Mouse (Mus musculus) spleen, adult 2 months (tissue): ENCODE measurements around the gene Col8a2. TPM values are rescaled to one million over a fixed set of nuclear protein-coding genes. Genes with fewer than 3 reads are reported as not detected.

ENCODE experiments used
- DNase-seq, 2 experiments: peaks; one replicate each; pipeline versions ENCODE4 v3.0.0 to v3.0.0-alpha.2; 2012 to 2021; ENCODE audit warnings: low spot score in 2 of 2, low read depth in 1 of 2
- H3K27ac ChIP-seq: fragments of 200-500 bp; 2 replicates; pipeline ENCODE4 v1.5.1; 2012; ENCODE audit warnings: low read length, inconsistent platforms; ENCODE audit not compliant: insufficient read depth
- H3K27me3 ChIP-seq: fragments of 200-500 bp; 2 replicates; pipeline ENCODE4 v1.6.1; 2012; ENCODE audit warnings: mild to moderate bottlenecking, moderate library complexity, low read length, inconsistent platforms; ENCODE audit not compliant: control insufficient read depth, insufficient read depth
- H3K36me3 ChIP-seq: fragments of 200-500 bp; 2 replicates; pipeline ENCODE4 v1.6.1; 2012; ENCODE audit warnings: mild to moderate bottlenecking, low read length, inconsistent platforms; ENCODE audit not compliant: control insufficient read depth, insufficient read depth
- H3K4me1 ChIP-seq: fragments of 200-500 bp; 2 replicates; pipeline ENCODE4 v1.6.1; 2011; ENCODE audit warnings: inconsistent platforms; ENCODE audit not compliant: control insufficient read depth, insufficient read depth, insufficient read length
- H3K4me3 ChIP-seq: fragments of 200-500 bp; 2 replicates; pipeline ENCODE4 v1.5.1; 2011; ENCODE audit warnings: mild to moderate bottlenecking, inconsistent platforms; ENCODE audit not compliant: insufficient read depth, insufficient read length; ENCODE audit errors: extremely low read depth
- CTCF ChIP-seq: fragments of 200-500 bp; IDR thresholded peaks from 2 replicates; pipeline ENCODE4 v1.5.1; 2011; ENCODE audit warnings: mild to moderate bottlenecking, inconsistent platforms; ENCODE audit not compliant: insufficient read depth, insufficient read length, insufficient replicate concordance; ENCODE audit errors: extremely low read depth
- POLR2A ChIP-seq: fragments of 200-500 bp; IDR thresholded peaks from 2 replicates; pipeline ENCODE4 v1.6.1; 2011; ENCODE audit warnings: low read depth, low read length, inconsistent platforms
- WGBS: fragments of 180-500 bp; shearing (Covaris S2); methylation state at CpG from one replicate; pipeline ENCODE4 v1.1.7; 2018; 5-methylcytosine and 5-hydroxymethylcytosine counted together
- polyA plus RNA-seq: library from polyadenylated mRNA; depleted of rRNA; stranded (reverse); fragments of >200 nt; gene quantifications from 2 replicates; pipeline ENCODE4 v1.2.3, GENCODE M21; 2012

Col8a2 gene
- polyA plus RNA-seq, 1 experiment: 3.2 TPM

DNA sequence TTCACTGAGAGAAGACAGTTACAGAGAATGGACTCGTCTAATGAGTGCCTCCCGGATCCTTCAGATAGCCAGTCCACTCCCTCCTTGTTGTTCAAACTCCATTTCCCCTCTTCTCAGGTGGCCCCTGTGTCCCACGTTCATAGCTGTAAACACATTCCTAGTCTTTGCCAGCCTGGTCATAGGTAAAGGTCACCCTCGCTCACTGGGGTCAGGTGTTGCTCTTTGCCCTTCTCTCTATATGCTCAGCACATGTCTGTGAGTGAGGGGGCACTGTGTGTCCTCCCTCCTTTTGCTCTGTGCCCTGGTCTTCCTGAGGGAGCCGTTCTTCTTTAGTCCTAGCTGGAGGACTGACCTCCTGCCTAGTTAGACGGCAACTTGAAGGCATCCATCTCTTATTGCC lies 33.2 kb downstream of the Col8a2 start:
- no peak for DNase-seq
- 93% methylated on average over 6 of the region's 6 CpGs for WGBS
- TF ChIP-seq CTCF (no peak), POLR2A (no peak)
- no peak overlapping the region for H3K4me3 ChIP-seq
- H3K27me3 ChIP-seq: no peaks in the 10 kb centered on the region
- peaks cover 20% of the 10 kb centered on the region for H3K36me3 ChIP-seq
- peaks cover 4% of the 10 kb centered on the region; the same call in 1 of the 2 replicates for H3K4me1 ChIP-seq
- H3K27ac ChIP-seq: no peak overlapping the region

DNA sequence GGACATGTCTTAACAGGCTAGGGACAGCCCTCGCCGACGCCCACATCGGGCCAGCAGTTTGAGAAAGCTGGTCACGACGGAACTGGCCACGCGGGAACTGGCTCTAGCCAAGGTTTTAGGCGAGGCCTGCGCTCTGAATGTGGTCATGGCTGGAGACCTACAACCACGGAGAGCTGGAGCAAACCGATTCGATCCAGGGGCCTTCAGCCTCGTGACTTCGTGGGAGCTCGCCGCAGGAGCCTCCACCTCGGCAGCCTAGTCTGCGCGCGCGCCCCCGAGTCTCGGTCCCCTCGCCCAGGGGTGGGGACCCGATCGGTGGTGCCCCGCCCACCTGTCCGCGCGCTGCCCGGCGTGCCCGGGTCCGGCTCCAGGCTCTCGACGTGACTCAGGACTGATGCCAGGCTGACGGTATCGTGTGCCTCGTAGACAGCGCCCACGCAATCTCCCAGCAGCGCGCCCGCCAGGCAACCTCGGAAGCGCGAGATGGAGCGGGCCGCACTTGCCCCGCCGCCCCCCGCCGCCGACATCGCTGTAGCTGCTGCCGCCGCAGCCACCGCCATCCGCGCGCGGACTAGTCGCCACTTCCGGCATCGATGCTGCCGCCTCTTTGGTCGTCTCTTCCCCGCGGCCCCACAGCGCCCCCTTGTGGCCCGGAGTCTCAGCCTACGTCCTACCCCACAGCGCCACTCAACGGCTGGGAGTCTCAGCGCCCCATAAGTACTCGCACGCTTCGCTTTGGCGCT lies 34.7 kb downstream of the Col8a2 start, which contains the start of gene Adprhl2:
TSS of gene Adprhl2 (minus strand) at position 593 of the 743 bp plus-strand sequence.
- Histone ChIP-seq H3K27ac (peak within 1 kb of the TSS; percentile 48; the same call in 1 of the 2 replicates), H3K36me3 (peaks cover 16% of the 10 kb centered on the region), H3K27me3 (no peaks in the 10 kb centered on the region), H3K4me3 (peak within 1 kb of the TSS; percentile 96), H3K4me1 (peaks cover 4% of the 10 kb centered on the region; the same call in 1 of the 2 replicates)
- under 1% methylated on average over 78 of the region's 80 CpGs for WGBS
- DNase-seq: peak; percentile 92 to 98
- peak; percentile 100 for TF ChIP-seq CTCF
- peak; percentile 84 for TF ChIP-seq POLR2A

DNA sequence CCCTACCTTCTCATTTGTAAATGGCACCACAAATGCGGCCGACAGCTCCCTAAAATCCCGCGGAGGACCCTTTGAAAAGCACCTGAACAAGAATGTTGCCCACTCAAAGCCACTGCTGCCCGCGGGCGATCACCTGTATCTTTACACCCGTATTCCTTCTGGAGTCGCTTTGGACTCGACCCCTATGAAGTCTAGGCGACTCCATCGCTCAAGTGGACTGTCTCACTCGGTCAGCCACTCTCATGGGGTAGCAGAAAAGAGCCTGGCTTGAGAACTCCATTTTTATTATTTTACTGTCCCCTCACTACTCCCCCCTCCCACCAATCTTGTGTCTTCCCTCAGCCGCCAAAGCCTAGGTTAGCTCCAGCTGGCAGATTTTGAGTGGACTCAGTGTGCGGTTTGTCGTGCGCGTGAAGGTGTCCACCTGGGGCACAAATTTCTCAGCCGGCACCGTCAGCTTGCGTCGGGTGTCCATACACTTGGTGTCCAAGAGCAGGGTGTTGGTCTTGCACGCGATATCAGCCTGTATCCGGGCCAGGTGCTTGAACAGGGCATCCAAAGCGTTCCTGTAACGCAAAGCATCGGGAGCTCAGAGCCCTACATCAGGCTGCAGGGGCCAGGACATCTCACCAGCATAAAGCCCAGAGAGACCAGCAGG lies 35.4 kb downstream of the Col8a2 start:
- TF ChIP-seq CTCF: no peak
- no peak for TF ChIP-seq POLR2A
- WGBS: 62% methylated on average over 28 of the region's 28 CpGs
- Histone ChIP-seq H3K27ac (no peak overlapping the region), H3K27me3 (no peaks in the 10 kb centered on the region), H3K4me3 (peak overlapping the region; percentile 22; the same call in 1 of the 2 replicates), H3K4me1 (peaks cover 4% of the 10 kb centered on the region; the same call in 1 of the 2 replicates), H3K36me3 (peaks cover 9% of the 10 kb centered on the region)
- no peak for DNase-seq

DNA sequence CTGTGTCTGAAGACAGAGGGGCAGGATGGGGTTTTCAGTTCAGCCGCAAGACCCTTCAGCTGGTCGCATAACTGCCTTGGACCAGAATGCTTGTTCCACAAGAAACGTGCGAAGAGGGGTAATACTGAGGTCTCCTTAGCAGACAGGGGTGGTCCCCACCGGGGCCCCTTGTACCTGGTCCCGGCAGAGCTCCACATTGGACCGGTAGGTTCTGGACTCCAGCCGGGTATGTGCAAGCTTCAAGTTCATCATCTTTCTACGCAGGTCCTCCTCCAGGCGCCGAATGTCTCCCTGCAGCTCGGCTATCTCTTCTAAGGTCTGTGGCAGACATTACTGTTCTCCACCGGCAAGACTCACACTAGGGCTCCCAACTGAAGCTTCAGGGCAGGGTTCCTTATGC lies 36.1 kb downstream of the Col8a2 start:
- DNase-seq: no peak
- TF ChIP-seq POLR2A (no peak), CTCF (no peak)
- WGBS: 96% methylated on average over 13 of the region's 13 CpGs
- Histone ChIP-seq H3K4me1 (peaks cover 4% of the 10 kb centered on the region; the same call in 1 of the 2 replicates), H3K27ac (no peak overlapping the region), H3K36me3 (peaks cover 3% of the 10 kb centered on the region; the same call in 1 of the 2 replicates), H3K4me3 (no peak overlapping the region), H3K27me3 (no peaks in the 10 kb centered on the region)

DNA sequence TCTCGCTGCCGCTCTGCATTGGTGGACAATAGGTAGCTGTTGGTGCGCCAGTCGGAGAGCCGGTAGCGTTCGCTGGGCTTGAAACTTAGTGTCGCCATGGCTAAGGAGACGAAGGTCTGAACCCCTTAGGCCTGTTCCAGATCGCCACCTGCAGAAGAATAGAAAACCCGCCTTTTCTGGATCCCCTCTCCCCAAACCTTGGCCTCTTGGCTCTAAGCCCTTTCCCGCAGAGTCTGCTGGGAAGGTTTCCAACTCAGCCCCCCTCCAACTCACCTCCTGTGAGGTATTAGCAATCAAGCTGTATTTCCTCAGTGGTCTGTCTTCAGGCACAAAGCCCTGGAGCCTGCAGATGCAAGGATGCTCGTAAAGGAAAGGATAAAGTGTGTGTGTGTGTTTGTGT lies 38.3 kb downstream of the Col8a2 start:
- no peaks in the 10 kb centered on the region for H3K27me3 ChIP-seq
- DNase-seq: no peak
- H3K36me3 ChIP-seq: no peaks in the 10 kb centered on the region
- peaks cover 4% of the 10 kb centered on the region; the same call in 1 of the 2 replicates for H3K4me1 ChIP-seq
- 84% methylated on average over 13 of the region's 13 CpGs for WGBS
- H3K27ac ChIP-seq: no peak overlapping the region
- no peak overlapping the region for H3K4me3 ChIP-seq
- TF ChIP-seq CTCF (no peak), POLR2A (no peak)

DNA sequence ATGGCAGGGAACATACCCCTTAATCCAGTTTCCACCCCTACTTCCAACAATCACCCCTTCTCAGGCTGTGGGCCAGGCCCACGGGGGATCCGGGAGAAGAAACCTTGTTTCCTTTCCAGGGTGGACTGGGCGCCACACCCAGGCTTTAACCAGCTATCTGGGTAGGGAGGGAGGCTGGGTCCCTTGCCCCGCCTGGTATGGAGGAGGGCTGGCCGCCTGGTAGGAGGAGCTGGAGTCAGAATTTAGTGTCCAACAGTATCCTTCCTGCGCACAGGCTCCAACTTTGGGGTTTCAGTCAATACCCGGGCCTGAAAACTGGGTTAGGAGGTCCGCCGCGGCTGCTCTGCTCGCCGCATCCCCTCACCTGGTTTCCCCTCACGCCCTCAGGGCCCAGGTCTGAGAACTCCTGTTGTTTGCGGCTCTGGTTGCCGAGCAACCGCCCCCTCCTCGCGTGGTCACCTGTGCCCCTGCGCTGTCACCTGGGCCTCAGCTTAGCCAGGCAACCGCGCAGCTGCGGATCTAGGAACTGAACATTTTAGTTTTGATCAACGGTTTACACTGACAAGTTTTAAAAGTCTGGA lies 38.8 kb downstream of the Col8a2 start, which contains the start of gene Tekt2:
TSS of gene Tekt2 (minus strand) at position 408 of the 581 bp plus-strand sequence.
- 44% methylated on average over 23 of the region's 23 CpGs for whole genome bisulfite sequencing
- Histone ChIP-seq H3K4me1 (peaks cover 4% of the 10 kb centered on the region; the same call in 1 of the 2 replicates), H3K4me3 (no peak within 1 kb of the TSS), H3K27ac (no peak within 1 kb of the TSS), H3K27me3 (no peaks in the 10 kb centered on the region), H3K36me3 (no peaks in the 10 kb centered on the region)
- DNase-seq: no peak
- TF ChIP-seq CTCF (no peak), POLR2A (no peak)

DNA sequence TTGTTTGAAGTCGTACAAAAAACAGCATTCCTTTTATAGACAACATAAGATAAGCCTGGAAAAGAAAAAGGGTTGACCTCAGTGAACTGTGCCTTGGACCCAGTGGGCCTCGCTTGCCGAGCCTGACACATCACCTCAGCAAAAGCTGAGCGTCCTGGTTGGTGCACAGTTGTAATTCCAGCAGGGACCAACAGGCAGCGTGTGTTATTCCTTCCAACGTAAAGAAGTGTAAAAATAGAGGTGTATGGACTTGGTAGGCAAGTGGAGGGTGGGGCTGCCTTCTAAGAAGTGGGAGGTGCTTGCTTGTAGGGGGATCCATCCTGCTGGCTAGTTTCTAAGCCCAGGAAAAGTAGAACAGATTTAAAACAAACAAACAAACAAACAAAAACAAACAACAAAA lies 39.4 kb downstream of the Col8a2 start:
- no peak for DNase-seq
- H3K4me3 ChIP-seq: no peak overlapping the region
- TF ChIP-seq POLR2A (no peak), CTCF (no peak)
- no peaks in the 10 kb centered on the region for H3K27me3 ChIP-seq
- H3K4me1 ChIP-seq: peaks cover 4% of the 10 kb centered on the region; the same call in 1 of the 2 replicates
- no peak overlapping the region for H3K27ac ChIP-seq
- no peaks in the 10 kb centered on the region for H3K36me3 ChIP-seq
- 51% methylated on average over 6 of the region's 6 CpGs for WGBS
